Mouse (Mus musculus): ENCODE data around the gene Shroom3. TPM values are rescaled to one million over a fixed set of nuclear protein-coding genes. Genes with fewer than 3 reads are reported as not detected.

The Shroom3 gene
- polyA plus RNA-seq, 1 experiment from 2014 or later, result 3.2 TPM

GRCm38 (mm10) chr5:92763546-92763952, 80.3 kb downstream of the Shroom3 start:
- ATAC-seq (ENCODE audit: insufficient number of reproducible peaks, low FRiP score, low TSS enrichment, low read depth), result no peak

DNA sequence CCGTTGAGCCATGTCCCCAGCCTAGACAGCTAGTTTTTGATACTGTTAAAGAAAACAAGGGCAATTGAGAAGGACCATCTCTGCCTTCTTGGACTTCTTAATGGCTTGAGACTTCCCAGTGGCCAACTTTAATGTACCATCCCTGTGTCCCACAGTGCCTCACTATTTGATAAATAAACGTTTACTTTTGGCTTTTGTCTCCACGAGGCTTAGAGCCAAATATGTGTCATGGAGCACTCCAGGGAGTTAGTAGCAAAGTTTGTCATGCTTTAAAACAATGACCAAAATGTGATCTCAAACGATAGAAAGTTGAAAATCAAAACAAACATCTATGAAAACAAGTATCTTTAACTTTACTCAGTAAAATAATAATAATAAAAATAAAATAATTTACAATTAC, 83.1 kb downstream of the Shroom3 start:
- Histone ChIP-seq H3K36me3 (no peaks in the 10 kb centered on the region), H3K9ac (no peak overlapping the region), H3K27ac (no peak overlapping the region), H3K4me2 (no peak overlapping the region), H3K9me3 (no peaks in the 10 kb centered on the region), H3K27me3 (no peaks in the 10 kb centered on the region), H3K4me1 (no peaks in the 10 kb centered on the region), H3K4me3 (no peak overlapping the region)
- WGBS, result 58% methylated on average over 4 of the region's 4 CpGs
- no peak for ATAC-seq (ENCODE audit: insufficient number of reproducible peaks, low FRiP score, low TSS enrichment, low read depth)

More at GRCm38 (mm10) chr5:92763546-92763952, 80.3 kb downstream of the Shroom3 start:
- no peak overlapping the region for H3K4me2 ChIP-seq
- no peaks in the 10 kb centered on the region for H3K4me1 ChIP-seq
- no peak overlapping the region for H3K4me3 ChIP-seq
- H3K27me3 ChIP-seq, result no peaks in the 10 kb centered on the region
- WGBS, result 9% methylated on average over 4 of the region's 4 CpGs
- no peak overlapping the region for H3K27ac ChIP-seq
- no peaks in the 10 kb centered on the region for H3K36me3 ChIP-seq
- no peak overlapping the region for H3K9ac ChIP-seq
- no peaks in the 10 kb centered on the region for H3K9me3 ChIP-seq

GRCm38 (mm10) chr5:92767194-92767777, 84.1 kb downstream of the Shroom3 start:
- Histone ChIP-seq H3K27me3 (no peaks in the 10 kb centered on the region), H3K9ac (no peak overlapping the region), H3K36me3 (no peaks in the 10 kb centered on the region), H3K27ac (no peak overlapping the region), H3K9me3 (no peaks in the 10 kb centered on the region), H3K4me3 (no peak overlapping the region), H3K4me2 (no peak overlapping the region), H3K4me1 (no peaks in the 10 kb centered on the region)
- 56% methylated on average over 7 of the region's 7 CpGs for WGBS
- ATAC-seq (ENCODE audit: insufficient number of reproducible peaks, low FRiP score, low TSS enrichment, low read depth), result no peak

GRCm38 (mm10) chr5:92767857-92768291, 84.6 kb downstream of the Shroom3 start:
- H3K4me3 ChIP-seq, result no peak overlapping the region
- no peak overlapping the region for H3K9ac ChIP-seq
- no peaks in the 10 kb centered on the region for H3K4me1 ChIP-seq
- no peak overlapping the region for H3K4me2 ChIP-seq
- H3K27ac ChIP-seq, result no peak overlapping the region
- H3K9me3 ChIP-seq, result no peaks in the 10 kb centered on the region
- 61% methylated on average over 6 of the region's 6 CpGs for WGBS
- H3K36me3 ChIP-seq, result no peaks in the 10 kb centered on the region
- no peak for ATAC-seq (ENCODE audit: insufficient number of reproducible peaks, low FRiP score, low TSS enrichment, low read depth)
- no peaks in the 10 kb centered on the region for H3K27me3 ChIP-seq

DNA sequence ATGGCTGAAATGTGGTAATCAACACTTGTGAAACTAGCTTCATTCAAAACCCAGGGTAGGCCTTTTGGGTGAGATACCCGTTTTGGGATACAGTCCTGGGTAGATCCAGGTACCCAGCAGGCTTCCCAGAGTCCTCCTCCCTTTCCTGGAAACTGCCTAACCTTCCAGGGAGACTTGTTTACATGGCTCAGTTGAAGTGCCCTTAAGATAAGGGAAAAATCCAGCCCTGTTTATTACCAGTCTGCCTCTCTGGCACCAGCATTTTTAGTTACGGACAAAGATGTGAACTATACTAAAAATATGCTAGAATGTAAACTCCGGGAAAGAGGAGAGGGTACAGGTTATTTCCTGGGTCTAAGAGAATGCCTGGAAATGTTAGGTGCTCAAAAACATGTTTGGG, 90.6 kb downstream of the Shroom3 start:
- H3K27me3 ChIP-seq, result no peaks in the 10 kb centered on the region
- no peak for ATAC-seq (ENCODE audit: insufficient number of reproducible peaks, low FRiP score, low TSS enrichment, low read depth)
- H3K9me3 ChIP-seq, result no peaks in the 10 kb centered on the region
- H3K4me1 ChIP-seq, result no peaks in the 10 kb centered on the region
- no peak overlapping the region for H3K27ac ChIP-seq
- no peak overlapping the region for H3K4me3 ChIP-seq
- H3K9ac ChIP-seq, result no peak overlapping the region
- WGBS, result 63% methylated on average over 3 of the region's 3 CpGs
- H3K36me3 ChIP-seq, result no peaks in the 10 kb centered on the region
- H3K4me2 ChIP-seq, result no peak overlapping the region

- Histone ChIP-seq H3K4me3 (no peak overlapping the region), H3K9ac (no peak overlapping the region), H3K4me1 (no peaks in the 10 kb centered on the region), H3K9me3 (no peaks in the 10 kb centered on the region), H3K36me3 (no peaks in the 10 kb centered on the region), H3K4me2 (no peak overlapping the region), H3K27me3 (no peaks in the 10 kb centered on the region), H3K27ac (no peak overlapping the region)
- 67% methylated on average over 2 of the region's 2 CpGs for WGBS
- no peak for ATAC-seq (ENCODE audit: insufficient number of reproducible peaks, low FRiP score, low TSS enrichment, low read depth)
Observed at GRCm38 (mm10) chr5:92774419-92774818, 91.2 kb downstream of the Shroom3 start.

DNA sequence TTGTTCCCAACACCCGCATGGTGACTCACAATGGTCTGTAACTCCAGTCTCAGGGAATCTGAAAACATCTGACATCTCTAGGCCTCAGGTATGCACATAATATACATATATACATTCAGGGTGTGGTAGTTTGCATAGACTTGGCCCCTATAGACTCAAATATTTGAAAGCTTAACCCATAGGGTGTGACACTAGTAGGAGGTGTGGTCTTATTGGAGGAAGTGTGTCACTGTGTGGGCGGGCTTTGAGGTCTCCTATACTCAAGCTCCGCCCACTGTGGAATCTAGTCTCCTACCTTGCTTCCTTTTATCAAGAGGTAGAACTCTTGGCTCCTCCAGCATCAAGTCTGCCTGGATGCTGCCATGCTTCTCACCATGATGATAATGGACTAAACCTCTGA, 91.7 kb downstream of the Shroom3 start:
- H3K4me2 ChIP-seq, result no peak overlapping the region
- ATAC-seq (ENCODE audit: insufficient number of reproducible peaks, low FRiP score, low TSS enrichment, low read depth), result no peak
- H3K27me3 ChIP-seq, result no peaks in the 10 kb centered on the region
- H3K9ac ChIP-seq, result no peak overlapping the region
- H3K36me3 ChIP-seq, result no peaks in the 10 kb centered on the region
- WGBS, result 95% methylated on average over 3 of the region's 3 CpGs
- no peaks in the 10 kb centered on the region for H3K9me3 ChIP-seq
- H3K4me1 ChIP-seq, result no peaks in the 10 kb centered on the region
- no peak overlapping the region for H3K27ac ChIP-seq
- no peak overlapping the region for H3K4me3 ChIP-seq

DNA sequence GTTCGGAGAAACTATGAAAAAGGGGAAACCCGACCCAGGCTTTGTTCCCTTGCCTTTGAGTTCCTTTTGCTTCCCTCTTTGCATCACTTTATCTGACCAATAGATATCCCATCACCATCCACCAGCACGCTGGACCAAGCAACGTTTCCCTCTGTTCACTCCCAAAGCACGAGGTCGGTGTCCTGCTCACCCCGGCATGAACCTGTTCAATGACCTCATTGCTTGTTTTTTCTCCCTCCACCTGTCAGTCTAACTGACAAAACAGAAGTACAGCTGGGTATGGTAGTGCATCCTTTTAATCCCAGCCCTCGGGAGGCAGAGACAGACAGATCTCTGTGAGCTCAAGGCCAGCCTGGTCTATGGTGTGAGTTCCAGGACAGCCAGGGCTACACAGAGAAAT, 95.2 kb downstream of the Shroom3 start:
- no peak for ATAC-seq (ENCODE audit: insufficient number of reproducible peaks, low FRiP score, low TSS enrichment, low read depth)
- H3K4me3 ChIP-seq, result no peak overlapping the region
- 77% methylated on average over 8 of the region's 8 CpGs for WGBS
- no peaks in the 10 kb centered on the region for H3K9me3 ChIP-seq
- H3K4me1 ChIP-seq, result no peaks in the 10 kb centered on the region
- no peak overlapping the region for H3K27ac ChIP-seq
- no peak overlapping the region for H3K4me2 ChIP-seq
- no peaks in the 10 kb centered on the region for H3K27me3 ChIP-seq
- no peaks in the 10 kb centered on the region for H3K36me3 ChIP-seq
- no peak overlapping the region for H3K9ac ChIP-seq

- H3K4me2 ChIP-seq, result no peak overlapping the region
- no peak for ATAC-seq (ENCODE audit: insufficient number of reproducible peaks, low FRiP score, low TSS enrichment, low read depth)
Observed at GRCm38 (mm10) chr5:92781082-92781481, 97.8 kb downstream of the Shroom3 start.

GRCm38 (mm10) chr5:92784037-92784860, 101.0 kb downstream of the Shroom3 start:
- H3K9ac ChIP-seq, result no peak overlapping the region
- no peaks in the 10 kb centered on the region for H3K9me3 ChIP-seq
- H3K4me3 ChIP-seq, result no peak overlapping the region
- no peak overlapping the region for H3K27ac ChIP-seq
- no peaks in the 10 kb centered on the region for H3K36me3 ChIP-seq
- H3K4me2 ChIP-seq, result no peak overlapping the region
- ATAC-seq (ENCODE audit: insufficient number of reproducible peaks, low FRiP score, low TSS enrichment, low read depth), result no peak
- peaks cover 3% of the 10 kb centered on the region; the same call in 1 of the 2 replicates for H3K4me1 ChIP-seq
- WGBS, result 44% methylated on average over 6 of the region's 6 CpGs
- no peaks in the 10 kb centered on the region for H3K27me3 ChIP-seq

More at GRCm38 (mm10) chr5:92781082-92781481, 97.8 kb downstream of the Shroom3 start:
- no peaks in the 10 kb centered on the region for H3K4me1 ChIP-seq
- H3K9me3 ChIP-seq, result no peaks in the 10 kb centered on the region
- H3K27me3 ChIP-seq, result no peaks in the 10 kb centered on the region
- no peaks in the 10 kb centered on the region for H3K36me3 ChIP-seq
- H3K9ac ChIP-seq, result no peak overlapping the region
- no peak overlapping the region for H3K27ac ChIP-seq
- no peak overlapping the region for H3K4me3 ChIP-seq

GRCm38 (mm10) chr5:92785870-92786436, 102.7 kb downstream of the Shroom3 start:
- H3K4me1 ChIP-seq, result peaks cover 3% of the 10 kb centered on the region; the same call in 1 of the 2 replicates
- no peak for ATAC-seq (ENCODE audit: insufficient number of reproducible peaks, low FRiP score, low TSS enrichment, low read depth)
- no peak overlapping the region for H3K4me3 ChIP-seq
- WGBS, result 80% methylated on average over 11 of the region's 11 CpGs
- no peaks in the 10 kb centered on the region for H3K36me3 ChIP-seq
- H3K4me2 ChIP-seq, result no peak overlapping the region
- H3K27me3 ChIP-seq, result no peaks in the 10 kb centered on the region
- no peaks in the 10 kb centered on the region for H3K9me3 ChIP-seq
- no peak overlapping the region for H3K9ac ChIP-seq
- no peak overlapping the region for H3K27ac ChIP-seq

DNA sequence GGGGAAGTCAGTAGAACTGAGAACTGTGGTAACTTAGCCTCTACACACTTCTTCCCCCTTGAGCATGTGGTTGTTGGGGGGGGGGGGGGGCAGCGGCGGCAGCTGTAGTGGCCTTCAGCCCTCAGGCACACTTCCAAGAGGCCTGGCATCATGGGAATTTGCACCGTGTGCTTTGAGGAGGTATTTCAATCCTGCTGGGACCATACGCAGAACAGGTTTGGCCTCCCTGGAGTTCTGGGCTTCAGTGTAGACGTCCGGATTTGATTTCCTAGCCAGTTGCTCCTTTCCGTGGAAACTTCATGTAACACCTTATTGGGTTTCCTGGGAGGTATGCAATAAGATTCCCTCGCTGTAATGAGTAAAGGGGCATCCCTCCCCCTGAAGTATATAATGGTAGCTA, 105.8 kb downstream of the Shroom3 start:
- no peak overlapping the region for H3K4me2 ChIP-seq
- no peak overlapping the region for H3K4me3 ChIP-seq
- H3K9ac ChIP-seq, result no peak overlapping the region
- 31% methylated on average over 8 of the region's 8 CpGs for WGBS
- ATAC-seq (ENCODE audit: insufficient number of reproducible peaks, low FRiP score, low TSS enrichment, low read depth), result peak; percentile 61; the same call in 1 of the 2 replicates
- no peaks in the 10 kb centered on the region for H3K9me3 ChIP-seq
- no peaks in the 10 kb centered on the region for H3K36me3 ChIP-seq
- no peak overlapping the region for H3K27ac ChIP-seq
- peaks cover 3% of the 10 kb centered on the region; the same call in 1 of the 2 replicates for H3K4me1 ChIP-seq
- H3K27me3 ChIP-seq, result no peaks in the 10 kb centered on the region

Measured in limb, embryonic 15.5 days (tissue).